Mouse (Mus musculus) kidney, postnatal 4 days (tissue): ENCODE results near the gene Ttll12.
A peak's percentile ranks its signal among the peaks of the same experiment; 100 is the strongest.

Experiments used
- DNase-seq, 2 experiments: peaks; one replicate each; pipeline ENCODE4 v3.0.0; 2021; ENCODE audit warnings: mixed read lengths in 2 of 2

The Ttll12 gene

DNA sequence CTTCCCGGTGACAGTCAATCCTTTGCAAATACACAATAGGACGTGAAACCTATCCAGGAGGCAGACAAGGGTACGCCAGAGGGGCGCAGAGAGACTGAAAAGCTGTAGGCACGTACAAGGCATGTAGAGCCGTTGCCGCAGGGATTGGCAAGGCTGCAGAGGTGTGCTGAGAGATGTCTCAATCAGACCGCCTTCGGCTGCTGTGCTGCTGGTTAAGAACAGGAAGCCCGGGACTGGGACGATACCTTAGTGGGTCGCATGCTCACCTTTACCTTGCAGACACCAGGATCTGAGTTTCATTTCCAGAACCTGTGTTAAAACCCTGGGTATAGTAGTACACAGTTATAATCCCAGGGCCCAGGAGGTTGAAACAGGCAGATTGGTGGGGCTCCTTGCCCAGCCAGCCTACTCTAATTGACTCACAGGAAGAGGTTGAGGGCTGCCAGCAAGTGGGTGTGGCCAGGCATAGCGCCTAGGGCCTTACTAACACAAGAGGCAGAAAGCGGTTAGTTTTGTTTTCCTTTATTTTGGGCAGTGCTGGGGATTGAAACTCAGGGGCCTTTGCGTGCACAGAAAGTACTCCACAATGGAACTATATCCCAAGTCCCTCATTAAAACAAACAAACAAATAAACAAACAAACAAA lies 32.2 kb downstream of the Ttll12 start:
- peak; percentile 77 to 88 for DNase-seq

DNA sequence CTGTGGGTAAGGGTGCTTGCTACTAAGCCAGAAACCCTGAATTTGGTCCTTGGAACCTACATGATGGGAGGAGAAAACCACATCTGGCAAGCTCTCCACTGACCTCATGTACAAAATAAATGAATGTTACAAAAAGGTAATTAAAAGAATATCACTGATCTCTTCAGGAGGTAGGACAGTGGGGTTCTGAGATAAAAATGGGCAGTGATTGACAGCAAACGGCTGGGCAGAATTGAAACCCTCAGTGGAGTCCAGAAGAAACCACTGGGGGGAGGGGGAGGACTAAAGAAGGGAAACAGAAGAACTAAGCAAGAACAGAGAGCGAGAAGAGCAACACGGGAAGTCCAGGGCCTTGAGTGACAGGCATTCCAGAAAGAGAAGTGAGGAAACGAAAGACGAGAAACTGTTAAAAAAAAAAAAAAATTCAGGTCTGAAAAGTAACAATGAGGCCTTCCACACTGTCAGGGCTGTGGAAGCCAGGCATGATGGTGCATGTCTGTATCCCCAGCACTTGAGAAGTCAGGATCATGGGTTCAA lies 33.9 kb downstream of the Ttll12 start:
- DNase-seq = no peak

DNA sequence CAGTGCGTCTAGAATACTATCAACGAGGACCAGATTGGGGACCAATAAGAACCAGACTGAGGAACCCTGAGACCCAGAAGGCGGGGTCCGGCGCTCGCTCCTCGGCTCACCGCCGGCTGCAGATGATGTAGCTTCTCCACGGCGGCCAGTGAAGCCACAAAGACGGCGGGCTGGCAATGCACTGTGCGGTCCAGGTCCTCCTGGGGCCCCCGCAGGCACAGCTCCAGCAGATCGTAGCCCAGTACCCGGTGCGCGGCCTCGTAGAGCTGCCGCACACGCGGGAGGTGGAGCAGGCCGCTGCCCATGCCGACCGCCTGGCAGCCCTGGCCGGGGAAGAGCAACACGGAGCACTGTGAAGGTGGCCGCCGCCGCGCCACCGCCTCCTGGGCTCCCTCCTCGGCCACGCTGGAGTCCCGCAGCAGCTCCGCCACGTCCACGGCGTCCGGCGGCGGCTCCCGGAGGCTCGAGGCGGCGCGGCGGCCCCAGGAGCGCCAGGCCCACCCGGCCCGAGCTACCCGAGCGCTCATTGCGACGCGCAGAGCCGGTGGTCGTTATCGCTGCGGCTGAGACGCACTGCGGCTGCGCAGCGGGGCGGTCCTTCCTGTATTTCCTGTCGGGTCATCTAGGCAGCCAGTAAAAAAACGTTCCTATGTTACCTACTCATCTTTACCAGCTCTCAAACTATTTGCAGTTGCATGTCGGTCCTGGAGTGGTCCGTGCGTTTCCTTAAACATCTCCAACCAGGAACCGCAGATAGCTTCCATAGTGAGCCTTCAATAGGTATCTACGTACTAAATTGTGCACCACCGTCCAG lies 39.6 kb downstream of the Ttll12 start:
- DNase-seq = peak; percentile 90 to 94

DNA sequence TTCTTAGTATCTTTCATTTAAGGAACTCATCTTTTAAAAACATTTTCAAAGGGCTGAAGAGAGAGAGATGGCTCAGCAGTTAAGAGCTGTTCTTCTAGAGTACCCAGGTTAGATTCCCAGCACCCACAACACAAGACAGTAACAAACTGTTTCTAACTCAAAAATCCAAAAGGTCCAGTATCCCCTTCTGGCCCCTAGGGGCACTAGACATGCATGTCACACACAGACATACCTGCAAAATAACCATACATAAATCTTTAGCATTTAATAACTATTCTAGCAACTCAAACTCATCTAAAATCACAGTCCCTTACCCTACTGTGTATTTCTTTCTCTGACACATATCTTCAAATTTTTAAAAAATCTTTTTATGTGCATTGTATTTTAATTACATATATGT lies 41.1 kb downstream of the Ttll12 start:
- no peak for DNase-seq

DNA sequence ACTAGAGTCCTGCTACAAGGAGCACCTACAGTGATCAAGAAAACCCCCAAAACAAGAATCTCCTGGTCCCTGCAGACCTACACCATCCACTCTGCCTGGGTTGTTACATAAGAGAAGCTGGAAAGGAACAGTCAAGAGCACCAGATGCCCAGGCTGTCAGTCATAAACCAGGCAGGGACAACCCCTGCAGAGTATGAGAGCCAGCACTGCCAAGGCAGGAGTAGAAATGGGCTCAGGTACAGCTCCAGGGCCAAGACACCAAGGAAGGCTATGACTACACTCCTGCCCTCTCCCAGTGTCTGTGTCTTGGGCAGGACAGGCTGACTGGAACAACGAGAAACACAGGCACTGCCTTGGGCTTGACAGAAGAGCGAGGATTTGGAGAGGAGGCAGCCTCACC lies 44.8 kb downstream of the Ttll12 start:
- no peak for DNase-seq

DNA sequence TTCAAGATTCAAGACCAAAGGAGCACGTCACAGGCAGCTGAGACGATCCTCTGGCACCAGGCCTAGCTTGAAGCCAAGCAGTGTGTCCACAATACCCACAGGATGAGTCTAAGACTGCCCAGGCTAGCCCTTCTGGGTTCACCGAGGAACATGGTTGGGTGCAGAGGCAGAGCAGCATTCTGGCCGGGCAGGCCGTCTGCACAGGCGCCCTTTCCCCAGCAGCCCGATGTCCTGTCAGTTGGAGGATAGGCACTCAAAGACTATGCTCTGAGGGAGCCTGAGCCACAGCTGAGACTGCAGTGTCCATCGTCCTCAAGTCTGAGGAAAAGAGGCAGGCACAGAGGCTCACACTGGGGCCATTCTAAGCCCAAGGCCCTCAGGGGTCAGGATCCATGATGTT lies 47.8 kb downstream of the Ttll12 start:
- no peak for DNase-seq

DNA sequence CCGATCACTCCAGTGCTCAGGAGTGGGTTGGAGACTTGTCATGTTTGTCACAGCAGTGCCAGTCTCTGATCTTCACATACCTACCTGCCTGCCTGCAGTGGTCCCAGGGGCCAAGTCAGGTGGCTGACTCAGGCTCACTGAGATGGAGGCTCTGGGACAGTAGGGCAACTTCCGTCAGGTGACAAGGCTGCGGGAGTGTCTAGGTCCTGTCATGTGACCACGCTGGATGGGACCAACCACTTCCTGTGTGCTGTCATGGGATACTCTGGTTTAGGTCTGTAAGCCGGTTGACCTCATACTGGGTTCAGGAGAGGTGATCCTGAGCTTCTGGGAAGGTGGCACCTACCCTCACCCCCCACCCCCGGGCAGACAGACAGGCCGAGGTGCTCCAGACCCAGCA lies 48.9 kb downstream of the Ttll12 start:
- DNase-seq = no peak

DNA sequence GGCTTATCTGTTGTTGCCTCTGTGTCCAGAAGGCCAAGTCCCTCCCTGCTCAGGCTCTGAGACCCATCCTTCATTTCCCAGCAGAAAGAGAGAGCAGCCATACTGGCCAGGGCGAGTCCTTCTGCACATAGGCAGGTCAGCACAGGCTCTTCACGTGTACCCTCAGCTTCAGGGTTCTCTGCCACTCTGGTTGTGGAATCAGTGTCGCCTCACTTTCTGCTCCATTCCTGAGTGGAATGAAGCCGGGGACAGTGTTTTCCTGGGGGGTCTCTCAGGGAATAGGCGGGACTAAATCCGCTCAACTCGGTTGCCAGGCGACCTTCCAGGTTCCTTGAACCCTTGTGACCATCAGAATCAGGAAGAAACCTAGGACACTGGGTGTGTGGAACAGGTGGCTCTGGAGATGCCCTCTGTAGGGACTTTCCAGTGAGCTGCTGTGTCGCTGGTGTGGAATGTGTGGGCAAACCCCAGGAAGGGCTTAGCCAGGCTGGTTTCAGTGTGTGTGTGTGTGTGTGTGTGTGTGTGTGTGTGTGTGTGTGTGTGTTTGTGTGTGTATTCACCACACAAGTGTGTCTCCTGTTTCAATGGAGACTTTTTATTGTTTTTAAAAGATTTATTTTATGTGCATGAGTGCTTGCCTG lies 53.2 kb downstream of the Ttll12 start:
- no peak for DNase-seq

DNA sequence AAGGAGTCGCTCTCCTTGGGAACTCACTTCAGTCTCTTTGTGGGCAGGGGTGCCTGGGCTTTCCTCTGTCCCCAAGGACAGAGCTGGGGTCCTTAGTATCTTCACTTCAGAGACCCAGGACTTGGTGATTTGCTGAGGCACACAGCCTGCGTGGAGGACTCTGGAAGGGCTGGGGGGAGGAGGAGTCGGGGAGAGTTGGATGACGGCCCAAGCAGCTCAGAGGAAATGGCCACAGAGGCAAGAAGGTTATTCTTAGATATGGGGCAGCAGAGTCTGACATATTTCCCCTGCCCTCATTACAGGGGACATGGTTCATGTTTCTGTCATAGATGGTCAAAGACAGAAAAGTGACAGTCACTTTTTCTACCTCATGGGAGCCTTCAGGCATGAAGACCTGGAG lies 55.1 kb downstream of the Ttll12 start:
- DNase-seq = peak; percentile 72 to 80

DNA sequence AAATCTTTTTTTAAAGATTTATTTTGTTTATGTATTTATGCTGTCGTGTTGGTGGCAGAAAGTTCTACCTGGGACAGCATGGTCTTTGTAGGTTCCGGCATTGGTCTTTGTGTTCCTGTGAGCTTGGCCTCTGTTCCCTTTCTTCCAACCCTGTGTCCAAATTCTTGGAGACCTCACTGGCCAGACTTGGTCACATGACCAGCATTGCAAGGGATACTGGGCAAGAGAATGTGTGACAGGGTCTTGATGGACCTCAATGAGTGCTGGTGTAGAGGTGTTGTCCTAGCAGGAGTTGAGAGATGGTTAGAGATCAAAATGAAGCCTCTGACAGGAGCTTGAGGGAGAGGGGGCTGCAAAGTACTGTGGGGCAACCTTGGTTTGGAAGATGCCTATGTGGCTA lies 56.1 kb downstream of the Ttll12 start:
- DNase-seq = no peak

DNA sequence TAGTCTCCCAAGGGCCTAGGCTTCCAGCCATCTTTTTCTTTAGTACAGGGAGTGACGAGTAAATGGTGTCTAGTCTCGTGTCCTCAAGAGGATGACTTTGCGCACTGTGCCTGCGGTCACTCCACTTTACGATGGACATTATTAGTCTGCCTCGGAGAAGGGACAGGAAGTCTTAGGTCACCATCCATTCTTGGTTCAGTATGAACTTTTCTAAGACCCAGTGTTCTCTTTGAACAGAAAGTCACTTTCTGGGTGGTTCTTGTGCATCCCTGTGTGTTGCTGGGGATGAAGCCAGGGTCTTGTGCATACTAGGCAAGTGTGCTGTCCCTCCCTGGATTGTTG lies 59.1 kb downstream of the Ttll12 start:
- no peak for DNase-seq

DNA sequence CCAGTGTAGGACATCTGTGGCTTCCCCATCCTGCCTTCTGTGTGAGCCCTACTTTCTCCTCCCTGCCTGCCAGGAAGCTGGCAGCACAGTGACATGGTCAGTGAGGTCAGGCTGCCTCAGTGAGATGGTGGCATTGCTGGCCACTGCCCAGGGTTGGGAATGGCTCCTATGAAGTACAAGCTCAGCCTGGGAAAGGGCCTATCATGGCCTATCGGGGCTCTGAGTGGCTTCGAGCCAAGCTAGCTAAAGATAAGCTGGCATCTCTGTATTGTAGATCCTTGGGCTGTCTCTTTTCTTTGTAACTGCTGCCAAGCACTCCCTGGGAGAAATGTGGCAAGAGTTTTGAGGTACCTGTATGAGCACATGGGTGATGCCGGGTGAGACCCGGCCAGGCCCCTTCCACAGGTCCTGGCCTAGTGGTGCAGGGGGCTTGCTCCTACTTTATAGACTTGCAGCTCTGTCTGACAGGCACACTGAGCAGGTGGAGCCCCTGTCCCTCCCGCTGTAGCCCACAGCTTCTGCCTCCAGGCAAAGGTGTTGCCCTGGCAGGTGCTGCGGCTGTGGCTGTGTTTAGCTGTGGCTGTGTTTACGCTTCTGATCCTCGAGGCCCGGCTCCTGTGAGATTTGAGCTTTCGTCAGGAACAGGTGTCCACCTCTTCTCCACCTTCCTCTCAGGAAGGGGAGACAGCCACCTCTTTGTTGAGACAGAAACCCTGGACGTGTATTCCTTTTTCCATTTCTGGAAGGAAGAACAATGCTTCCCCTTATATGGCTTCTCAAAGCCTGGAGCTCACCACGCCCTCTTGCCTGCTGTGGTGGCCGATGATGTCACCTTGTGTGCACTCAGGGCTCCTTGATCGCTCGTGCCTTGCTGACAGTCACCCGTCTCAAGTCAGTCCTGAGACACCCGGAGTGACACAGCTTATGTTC lies 59.7 kb downstream of the Ttll12 start:
- no peak for DNase-seq

DNA sequence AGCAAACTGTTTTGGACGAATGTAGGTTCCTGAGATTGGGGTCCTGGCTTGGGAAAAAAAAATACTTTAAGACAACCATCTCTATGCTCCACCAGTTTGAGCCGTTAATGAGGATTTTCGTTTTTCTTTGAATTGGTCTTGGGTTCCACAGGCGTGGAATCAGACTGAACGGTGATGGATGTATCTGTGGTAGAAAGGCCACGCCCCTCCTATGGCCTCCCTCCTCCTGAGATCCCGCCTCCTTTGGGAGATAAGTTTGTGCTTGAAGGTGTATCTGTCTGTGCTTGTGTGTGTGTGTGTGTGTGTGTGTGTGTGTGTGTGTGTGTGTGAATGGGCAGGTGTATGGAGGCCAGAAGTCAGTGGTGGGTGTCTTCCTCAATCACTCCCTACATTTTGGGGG lies 62.4 kb downstream of the Ttll12 start:
- DNase-seq = no peak

DNA sequence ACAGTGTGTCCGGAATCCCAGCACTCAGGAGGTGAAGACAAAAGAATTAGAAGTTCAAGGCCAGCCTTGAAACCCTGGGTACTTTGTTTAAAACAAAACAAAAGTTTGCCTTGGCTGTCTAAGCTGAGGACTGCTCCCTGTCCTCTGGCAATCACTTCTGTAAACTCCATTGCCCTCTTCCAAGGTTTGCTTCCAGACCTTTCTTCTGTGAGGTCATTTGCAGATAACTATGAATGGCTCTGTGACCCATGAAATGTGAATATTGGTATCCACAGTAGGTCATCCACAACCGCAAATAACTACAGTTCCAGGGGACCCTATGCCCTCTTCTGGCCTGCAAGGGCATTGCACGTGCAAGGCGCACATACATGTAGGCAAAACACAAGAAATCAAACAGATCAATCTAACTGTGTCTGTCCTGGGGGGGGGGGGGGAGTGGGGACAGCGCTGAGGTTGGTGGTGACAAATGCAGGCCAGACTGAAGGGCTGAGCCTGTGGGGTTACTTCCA lies 62.9 kb downstream of the Ttll12 start:
- DNase-seq = peak in 1 of 2 experiments; percentile 40

DNA sequence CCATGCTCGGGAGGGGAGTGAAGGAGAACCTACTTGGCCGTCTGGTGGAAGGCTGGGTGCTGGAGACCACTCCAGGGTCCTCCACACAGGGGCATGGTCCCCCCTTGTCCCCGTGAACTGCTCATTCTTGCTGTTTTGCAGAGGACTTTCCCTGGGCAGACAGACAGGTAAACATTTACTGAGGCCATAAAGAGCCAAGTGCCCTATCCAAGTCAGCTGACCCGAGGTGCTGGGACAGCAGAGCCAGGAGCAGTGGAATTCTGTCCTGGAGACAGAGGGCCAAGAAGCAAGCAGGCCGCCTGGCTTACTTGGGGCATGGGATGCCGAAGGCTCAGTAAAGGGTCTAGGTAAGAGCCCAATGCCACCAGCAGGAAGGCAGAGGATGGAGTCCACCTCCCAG lies 64.3 kb downstream of the Ttll12 start:
- DNase-seq = peak in 1 of 2 experiments; percentile 42

DNA sequence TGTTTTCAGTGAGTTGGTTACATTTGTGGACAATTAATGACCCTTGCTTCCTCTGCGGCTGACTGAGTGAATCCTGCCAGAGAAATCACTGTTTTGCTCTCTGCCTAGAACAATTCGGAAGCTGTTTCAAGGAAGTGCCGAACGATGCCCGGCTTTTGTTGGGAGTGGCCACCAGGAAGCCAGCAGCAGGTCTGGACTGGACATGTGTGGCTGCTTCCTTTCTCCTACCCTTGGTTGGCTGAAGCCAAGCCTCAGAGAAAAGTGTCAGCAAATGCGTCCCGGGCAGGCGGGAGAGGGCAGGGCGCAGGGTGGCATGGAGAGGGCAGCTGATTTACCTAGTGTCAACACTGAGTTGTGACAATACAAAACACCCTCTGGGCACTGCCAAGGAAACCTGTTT lies 64.7 kb downstream of the Ttll12 start:
- DNase-seq = peak; percentile 54 to 75

DNA sequence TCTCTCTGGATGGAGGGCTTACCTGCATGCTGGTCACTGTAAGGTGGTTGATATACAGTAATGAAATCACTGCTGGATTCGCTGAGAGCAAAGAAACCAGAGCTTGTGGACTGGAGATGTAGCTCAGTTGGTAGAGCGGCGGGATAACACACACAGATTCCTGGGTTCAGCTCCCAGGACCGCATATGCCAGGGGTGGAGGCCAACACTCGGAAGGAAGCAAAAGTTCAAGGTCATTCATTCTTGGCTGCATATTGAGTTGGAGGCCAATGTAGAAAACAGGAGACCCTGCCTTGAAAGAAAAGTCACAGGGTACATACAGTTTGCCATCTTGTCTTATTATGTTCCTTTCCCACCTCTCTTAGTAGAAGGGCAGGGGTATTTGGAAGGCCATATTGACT lies 65.2 kb downstream of the Ttll12 start:
- DNase-seq = peak; percentile 56 to 71

DNA sequence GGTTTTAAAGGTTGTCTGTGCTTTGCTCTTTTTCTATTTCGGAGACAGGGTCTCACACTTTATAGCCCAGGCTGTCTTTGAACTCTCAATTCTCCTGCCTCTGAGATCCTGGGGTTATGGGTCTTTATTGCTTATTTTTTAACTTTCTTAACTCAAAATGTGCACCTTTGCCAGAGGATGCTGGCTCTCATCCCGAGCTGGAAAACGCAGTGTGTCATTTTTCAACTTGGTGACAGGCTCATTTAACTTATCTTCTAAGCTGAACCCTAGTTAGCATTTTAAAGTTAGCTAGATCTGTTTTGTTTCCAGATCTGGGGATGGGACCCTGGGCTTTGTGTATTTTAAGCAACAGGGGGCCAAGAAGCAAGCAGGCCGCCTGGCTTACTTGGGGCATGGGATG lies 66.1 kb downstream of the Ttll12 start:
- no peak for DNase-seq

DNA sequence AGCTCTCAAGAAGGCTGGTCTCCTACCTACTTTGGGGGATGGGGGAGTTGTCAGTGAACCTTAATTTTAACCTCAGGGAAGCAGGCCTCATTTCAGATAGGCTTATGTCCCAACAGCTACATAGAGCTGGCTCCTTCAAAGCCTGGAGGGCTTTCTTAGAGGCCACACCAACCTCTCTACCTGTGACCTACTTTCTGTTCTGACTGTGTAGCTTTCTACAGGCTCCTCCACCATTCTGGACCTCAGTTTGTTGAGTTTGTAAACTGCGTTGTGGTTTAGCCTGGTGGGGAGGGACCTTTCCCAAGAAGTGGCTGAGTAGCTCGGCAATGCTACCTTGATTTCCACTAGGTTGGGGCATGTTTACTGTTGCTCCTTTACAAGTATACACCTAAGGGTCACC lies 67.2 kb downstream of the Ttll12 start:
- no peak for DNase-seq

DNA sequence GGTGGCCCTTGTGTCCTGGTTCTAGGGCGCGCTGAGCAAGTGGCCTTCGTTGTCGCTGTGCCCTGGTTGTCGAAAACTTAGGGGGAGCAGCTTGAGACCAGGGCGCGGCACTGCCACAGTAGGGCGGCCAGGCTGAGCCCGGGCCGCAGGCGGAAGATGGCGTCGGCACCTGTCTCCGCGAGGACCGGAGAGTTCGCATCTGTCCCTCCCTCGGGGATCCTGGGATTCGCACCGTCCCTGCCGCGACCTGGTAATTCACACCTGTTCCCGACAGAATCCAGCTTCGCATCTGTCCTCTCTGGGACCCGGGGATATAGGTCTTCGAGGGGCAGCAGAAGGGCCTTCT lies 67.9 kb downstream of the Ttll12 start:
- no peak for DNase-seq

DNA sequence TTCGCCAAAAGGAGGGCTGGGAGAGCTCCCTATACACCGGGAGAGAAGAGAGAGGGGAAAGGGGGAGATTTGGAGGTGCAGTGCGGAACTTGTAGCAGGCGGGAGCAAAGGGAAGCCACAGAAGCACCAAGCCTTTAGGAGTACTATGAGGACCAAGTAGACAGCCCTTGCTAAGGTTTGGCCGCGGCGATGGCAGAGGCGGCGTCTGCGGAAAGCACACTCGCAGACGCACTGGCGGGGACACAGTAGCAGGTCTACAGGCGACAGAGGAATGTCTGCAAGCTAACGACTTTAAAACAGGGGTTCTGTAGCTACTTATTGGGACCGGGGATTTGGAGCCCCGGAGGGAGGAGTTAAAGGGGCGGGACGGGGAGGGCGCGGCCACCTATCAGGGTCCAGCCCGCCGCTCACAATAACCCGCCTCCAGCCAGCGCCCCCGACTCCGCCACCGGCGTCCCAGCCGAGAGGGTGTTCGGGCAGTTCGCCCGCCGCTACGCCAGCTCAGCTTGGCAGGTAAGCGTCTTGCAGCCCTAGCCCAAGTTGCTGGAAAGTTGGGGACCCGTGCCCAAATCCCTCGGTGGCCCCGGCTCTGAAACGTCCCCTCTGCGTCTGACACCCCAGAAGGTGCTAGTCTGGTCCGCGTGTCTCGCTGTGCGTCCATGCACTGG lies 68.4 kb downstream of the Ttll12 start, which contains the start of gene Bik:
TSS of gene Bik (plus strand) at position 439 of the 668 bp plus-strand sequence.
- DNase-seq = peak; percentile 73 to 81
